Mouse (Mus musculus) natural killer cell, adult 2 months (primary cell): ENCODE results near the gene Ints6.
A peak's percentile ranks its signal among the peaks of the same experiment; 100 is the strongest.
"Not testable (repeated sequence)": the region's sequence is repeated elsewhere in the genome, so short reads cannot be mapped to it uniquely, and the experiment has no call there.

Experiments
- DNase-seq, 2 experiments: peaks; one replicate each; pipeline ENCODE4 v3.0.0; 2022; ENCODE audit warnings: low spot score in 2 of 2

The Ints6 gene

GRCm38 (mm10) chr14:62755095-62755640, 5.8 kb downstream of the Ints6 start:
- DNase-seq, result no peak

- no peak for DNase-seq
Measured at GRCm38 (mm10) chr14:62751479-62751878, 9.5 kb downstream of the Ints6 start.

- DNase-seq, result peak in 1 of 2 experiments; percentile 21
Measured at GRCm38 (mm10) chr14:62735646-62736045, 25.3 kb downstream of the Ints6 start.

GRCm38 (mm10) chr14:62733666-62734065, 27.3 kb downstream of the Ints6 start:
- DNase-seq, result no peak

- DNase-seq, result no peak
Measured at GRCm38 (mm10) chr14:62731902-62732301, 29.1 kb downstream of the Ints6 start.

- no peak for DNase-seq
Measured at GRCm38 (mm10) chr14:62724560-62724959, 36.4 kb downstream of the Ints6 start.

GRCm38 (mm10) chr14:62721625-62722024, 39.3 kb downstream of the Ints6 start:
- no peak for DNase-seq

GRCm38 (mm10) chr14:62718161-62718560, 42.8 kb downstream of the Ints6 start:
- DNase-seq, result no peak

GRCm38 (mm10) chr14:62673646-62674045, 87.3 kb downstream of the Ints6 start:
- DNase-seq, result no peak

GRCm38 (mm10) chr14:62664976-62665673, 95.8 kb downstream of the Ints6 start:
- no peak for DNase-seq

- DNase-seq, result no peak
Measured at GRCm38 (mm10) chr14:62663367-62663766, 97.6 kb downstream of the Ints6 start, which contains the start of gene Serpine3. TSS of gene Serpine3 (plus strand) at chr14:62663667.

- no peak for DNase-seq
Measured at GRCm38 (mm10) chr14:62662381-62662780, 98.6 kb downstream of the Ints6 start.

GRCm38 (mm10) chr14:62657469-62657868, 103.5 kb downstream of the Ints6 start:
- no peak for DNase-seq

GRCm38 (mm10) chr14:62655996-62656395, 105.0 kb downstream of the Ints6 start:
- no peak for DNase-seq

- no peak for DNase-seq
Measured at GRCm38 (mm10) chr14:62651771-62652170, 109.2 kb downstream of the Ints6 start.

- no peak for DNase-seq
Measured at GRCm38 (mm10) chr14:62650376-62650775, 110.6 kb downstream of the Ints6 start.

- DNase-seq, result no peak
Measured at GRCm38 (mm10) chr14:62648405-62648804, 112.6 kb downstream of the Ints6 start.

GRCm38 (mm10) chr14:62642368-62642767, 118.6 kb downstream of the Ints6 start:
- DNase-seq, result not testable (repeated sequence)

GRCm38 (mm10) chr14:62640396-62640795, 120.6 kb downstream of the Ints6 start:
- DNase-seq, result no peak

GRCm38 (mm10) chr14:62639551-62639950, 121.4 kb downstream of the Ints6 start:
- DNase-seq, result no peak

GRCm38 (mm10) chr14:62639111-62639510, 121.9 kb downstream of the Ints6 start:
- DNase-seq, result no peak

GRCm38 (mm10) chr14:62638345-62638702, 122.6 kb downstream of the Ints6 start:
- no peak for DNase-seq
